Mouse (Mus musculus) R1 (cell line): ENCODE measurements around the gene Dcaf6.

ENCODE experiments used
- DNase-seq: peaks from one replicate; pipeline ENCODE4 v3.0.0-alpha.2; 2018; ENCODE audit warnings: low read depth, low spot score

The Dcaf6 gene

DNA sequence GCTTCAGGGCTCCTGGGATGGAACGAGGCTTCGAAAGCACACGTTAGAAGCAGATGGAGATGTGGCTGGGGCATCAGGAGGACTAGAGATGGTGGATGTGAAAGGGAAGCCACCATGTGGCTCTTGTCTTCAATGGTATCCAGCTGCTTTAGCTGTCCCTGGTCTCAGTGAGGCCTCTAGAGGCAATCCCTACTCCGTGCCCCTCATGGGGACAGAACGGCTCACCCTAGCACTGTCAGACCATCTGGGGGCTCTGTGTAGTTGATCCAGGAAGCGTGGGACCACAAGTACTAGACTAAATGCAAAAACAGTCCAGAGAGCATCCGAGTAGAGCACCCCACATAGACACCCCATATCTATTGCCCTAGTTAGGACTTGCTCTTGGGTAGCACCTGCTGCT is 138.4 kb downstream of the Dcaf6 start:
- DNase-seq = no peak

- DNase-seq = no peak
These were observed 138.8 kb downstream of the Dcaf6 start for GRCm38 (mm10) chr1:165321393-165321861.

- DNase-seq = peak; percentile 64
These were observed 139.9 kb downstream of the Dcaf6 start for GRCm38 (mm10) chr1:165320141-165320934.

DNA sequence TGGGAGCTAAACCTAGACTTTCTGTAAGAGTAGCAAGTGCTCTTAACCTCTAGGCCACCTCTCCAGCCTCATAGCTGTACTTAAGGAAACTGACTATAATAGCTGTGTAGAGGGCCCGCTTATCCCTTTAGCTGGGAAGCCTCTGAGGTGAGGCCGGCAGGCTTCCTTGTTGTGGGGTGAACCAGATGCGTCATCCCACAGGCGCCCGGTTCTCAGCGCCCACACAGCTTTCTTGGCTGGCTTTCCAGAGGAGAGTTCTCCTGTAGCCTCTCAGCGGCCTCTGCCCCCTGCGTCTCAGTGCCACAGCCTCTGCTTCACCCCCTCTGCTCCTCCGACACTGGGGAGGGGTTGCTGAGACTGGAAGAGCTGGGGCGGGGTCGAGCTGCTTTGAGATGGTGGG is 143.9 kb downstream of the Dcaf6 start:
- DNase-seq = no peak

DNA sequence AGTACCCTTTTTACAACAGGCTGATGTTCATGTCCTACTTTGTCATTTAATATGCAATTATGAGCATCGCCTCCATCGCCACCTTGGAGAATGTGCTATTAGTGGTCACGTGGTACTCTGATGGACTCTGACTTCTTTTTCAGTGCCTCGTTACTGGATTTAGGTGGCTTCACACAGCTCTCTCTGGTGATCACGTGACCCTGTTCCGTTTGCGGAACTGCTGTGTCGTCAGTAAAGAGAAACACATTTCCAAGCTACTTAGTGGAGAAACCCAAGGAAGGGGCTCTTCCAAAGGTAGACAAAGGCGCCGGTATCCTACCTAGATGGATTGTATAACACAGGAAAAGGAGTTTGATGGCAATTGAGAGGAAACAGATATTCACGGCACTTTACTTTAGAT is 152.1 kb downstream of the Dcaf6 start:
- DNase-seq = no peak

DNA sequence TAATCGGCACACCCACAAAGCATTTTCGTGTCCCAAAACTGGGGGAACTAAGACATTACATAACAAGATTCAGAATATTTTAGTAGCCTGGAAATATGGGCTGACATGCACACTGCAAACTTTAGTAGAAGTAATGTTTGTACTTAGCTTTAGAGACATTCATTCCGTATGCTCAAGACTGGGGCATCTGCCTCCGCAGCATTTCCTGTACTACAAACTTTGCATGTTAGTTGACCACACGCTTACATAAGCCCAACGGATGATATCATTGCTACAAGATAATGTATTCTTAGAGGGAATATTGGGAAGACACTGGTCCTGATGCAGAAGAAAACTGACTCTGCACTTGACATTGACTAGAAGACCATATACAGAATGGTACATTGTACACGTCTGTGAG is 155.9 kb downstream of the Dcaf6 start:
- DNase-seq = no peak

DNA sequence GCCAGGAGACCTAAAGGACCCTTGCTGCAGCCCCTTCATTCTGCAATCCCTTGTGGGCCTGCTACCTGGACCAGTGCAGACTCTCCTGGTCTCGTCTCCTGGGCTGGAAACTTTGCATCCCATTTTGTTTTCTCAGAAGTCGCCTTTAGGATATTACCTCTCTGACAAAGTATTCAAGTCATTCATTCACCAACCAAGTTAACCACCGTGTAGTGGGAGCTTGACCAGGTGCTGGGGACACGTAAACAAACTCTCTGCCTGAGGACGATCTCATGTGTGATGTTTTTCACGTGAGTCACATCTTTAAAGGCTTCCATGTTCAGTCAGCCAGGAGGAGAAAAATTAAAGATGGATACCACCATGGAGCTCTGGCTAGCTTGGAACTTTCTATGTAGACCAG is 157.1 kb downstream of the Dcaf6 start:
- no peak for DNase-seq

- no peak for DNase-seq
These were observed 157.6 kb downstream of the Dcaf6 start for GRCm38 (mm10) chr1:165302455-165303208.

GRCm38 (mm10) chr1:165301567-165301966 is 158.7 kb downstream of the Dcaf6 start:
- DNase-seq = no peak

- no peak for DNase-seq
These were observed 159.2 kb downstream of the Dcaf6 start for GRCm38 (mm10) chr1:165301108-165301507.

GRCm38 (mm10) chr1:165295489-165295888 is 164.8 kb downstream of the Dcaf6 start, which contains the start of gene Gpr161:
TSS of gene Gpr161 (plus strand) at chr1:165295789.
- DNase-seq = no peak

- peak; percentile 67 for DNase-seq
These were observed 168.7 kb downstream of the Dcaf6 start for GRCm38 (mm10) chr1:165291606-165292005.

GRCm38 (mm10) chr1:165289831-165290230 is 170.4 kb downstream of the Dcaf6 start:
- peak; percentile 64 for DNase-seq

DNA sequence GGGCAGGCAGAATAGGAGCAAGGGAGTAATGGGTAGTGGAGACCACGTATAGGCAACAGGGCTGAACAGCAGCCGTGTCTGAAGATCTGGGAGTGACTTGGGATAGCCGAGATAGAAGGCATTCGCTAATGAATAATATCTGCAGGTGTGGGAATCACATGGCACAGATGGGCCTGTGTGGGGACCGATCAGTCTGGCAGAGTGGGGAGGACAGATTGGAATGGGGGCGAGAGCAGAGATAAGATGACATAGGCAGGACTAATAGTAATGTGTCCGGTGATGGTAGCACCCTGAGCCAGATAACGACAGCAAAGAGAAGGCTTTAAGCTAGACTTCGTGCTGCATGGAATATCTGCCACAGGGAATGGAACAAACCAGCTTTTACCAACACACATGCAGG is 172.1 kb downstream of the Dcaf6 start:
- no peak for DNase-seq

DNA sequence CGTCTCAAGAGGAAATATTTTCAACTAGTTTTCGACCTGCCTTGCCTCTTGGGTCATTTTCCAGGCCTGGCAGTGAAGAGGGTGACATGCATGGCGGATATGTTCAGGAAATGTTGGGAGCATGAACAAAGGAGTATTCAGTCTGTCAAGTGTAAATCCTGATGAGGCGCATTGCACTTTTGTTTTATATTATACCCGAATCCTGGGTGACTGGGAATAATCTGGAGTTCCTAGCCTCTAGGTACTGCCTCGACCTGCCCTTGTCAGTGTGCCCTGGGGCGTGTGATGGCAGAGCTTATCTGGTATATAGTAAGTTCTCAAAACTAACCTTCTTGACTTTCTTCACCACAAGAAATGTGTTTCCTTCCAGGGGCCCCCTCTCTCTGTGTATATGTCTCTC is 176.2 kb downstream of the Dcaf6 start:
- no peak for DNase-seq

- DNase-seq = no peak
These were observed 177.3 kb downstream of the Dcaf6 start for GRCm38 (mm10) chr1:165282967-165283345.

DNA sequence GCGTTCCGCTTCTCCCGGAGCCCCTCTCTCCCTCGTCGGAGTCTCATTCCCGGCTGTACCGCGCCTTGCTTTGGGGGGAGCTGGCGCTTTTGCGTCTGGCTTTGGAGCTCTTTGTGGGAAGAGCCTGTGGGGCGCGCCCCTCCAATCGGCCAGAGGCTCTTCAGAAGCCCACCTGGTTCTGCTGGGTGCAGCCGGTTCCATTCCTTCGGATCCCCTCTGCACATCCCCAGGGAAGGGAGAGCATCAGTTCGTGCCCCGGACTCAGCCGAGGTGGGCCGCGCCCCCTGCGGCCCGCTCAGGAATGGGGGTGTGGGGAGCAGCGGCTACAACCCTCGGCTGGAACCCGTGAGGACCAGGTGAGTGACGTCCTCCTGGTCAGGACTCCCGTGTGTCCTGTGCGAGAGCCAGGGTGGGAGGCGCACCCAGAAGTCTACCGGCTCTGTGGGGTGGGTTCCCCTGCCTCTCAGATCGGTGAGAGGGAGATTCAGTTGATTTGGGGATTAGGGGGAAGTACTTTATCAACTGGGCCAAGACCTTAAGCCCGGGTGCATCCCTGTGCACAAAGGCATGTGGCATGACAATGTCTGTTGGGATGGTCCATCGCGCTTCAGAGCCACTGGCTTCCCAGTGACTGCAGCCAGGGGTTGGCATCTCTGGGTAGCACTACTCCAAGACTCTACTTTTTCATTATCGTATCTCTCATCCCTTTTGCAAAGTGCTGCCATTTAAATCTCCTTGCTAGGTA is 177.9 kb downstream of the Dcaf6 start:
- DNase-seq = peak; percentile 58

GRCm38 (mm10) chr1:165281351-165282221 is 178.7 kb downstream of the Dcaf6 start:
- DNase-seq = peak; percentile 47

GRCm38 (mm10) chr1:165280741-165281140 is 179.5 kb downstream of the Dcaf6 start:
- no peak for DNase-seq
